ENCODE assay signal across 12 mouse cellular contexts in the genomic region with DNA sequence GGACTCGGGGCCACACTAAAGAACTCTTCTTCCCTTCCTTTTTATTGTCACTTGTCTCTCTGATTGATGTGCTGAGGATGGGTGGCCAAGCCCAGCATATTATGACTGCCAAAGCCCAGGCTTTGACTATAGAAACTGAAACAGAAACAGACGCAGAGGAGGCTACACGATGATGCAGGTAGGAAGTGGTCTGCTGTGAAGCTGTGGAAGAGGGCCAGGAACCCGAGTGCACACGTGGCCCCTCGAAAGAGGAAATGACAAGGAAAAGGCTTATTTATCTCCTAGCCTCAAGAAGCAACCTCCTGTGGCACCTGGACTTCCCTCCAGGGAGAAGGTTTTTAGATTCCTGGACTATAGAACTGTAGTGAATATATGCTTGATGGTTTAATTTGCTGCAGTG. TPM values are rescaled to one million over a fixed set of nuclear protein-coding genes. Genes with fewer than 3 reads are reported as not detected.
DNase-seq lines count a peak whose midpoint lies in the region; ATAC-seq and TF ChIP-seq lines count a peak whose summit lies in the region.
"Had no signal": no experiment of that assay in that cellular context is flagged by ENCODE, and none has a peak within 500 bp of the region (broad histone marks: within the 10 kb centered on the region; RNA-seq: fewer than 3 reads in every experiment).

No protein-coding gene starts in this region.

- H3K9ac ChIP-seq in liver, embryonic 15.5 days, result no peak overlapping the region
- no peak overlapping the region for H3K9ac ChIP-seq in heart, embryonic 11.5 days (ENCODE audit: low read depth, low read length)

- no peak for TF ChIP-seq CTCF in left cerebral cortex, adult 2 months (IDR thresholded peaks at IDR 0.05)

- ATAC-seq in liver, embryonic 15.5 days (ENCODE audit: insufficient read depth), result no peak
- no peak for ATAC-seq in heart, embryonic 11.5 days (replicated peaks; ENCODE audit: insufficient number of reproducible peaks, low FRiP score, low TSS enrichment)

- intact Hi-C loops in left cerebral cortex, adult 2 months (cut with DNase I), result no loop called here
- intact Hi-C loops in left cerebral cortex, postnatal 36 days (cut with DNase I), result no loop called here

- H3K36me3 ChIP-seq in liver, embryonic 15.5 days (replicated peaks), result no peaks in the 10 kb centered on the region
- H3K36me3 ChIP-seq in heart, embryonic 11.5 days (ENCODE audit: control insufficient read depth, insufficient read depth, low read length), result no peaks in the 10 kb centered on the region
- H3K36me3 ChIP-seq: embryonic facial prominence, embryonic 10.5 days; G1E had no signal

- peaks cover 7% of the 10 kb centered on the region for H3K4me1 ChIP-seq in liver, embryonic 15.5 days (replicated peaks)
- no peaks in the 10 kb centered on the region for H3K4me1 ChIP-seq in heart, embryonic 11.5 days (ENCODE audit: control insufficient read depth, insufficient read depth, low read length)

- peak; percentile 68 to 74 for DNase-seq in B cell, adult 2 months
- DNase-seq in MEL-GATA-1-ER (ENCODE audit: extremely low read depth, low read depth), result peak; percentile 80
- DNase-seq in spleen, postnatal 36 days (ENCODE audit: low spot score in 2 of 2), result peak; percentile 71 to 73
- DNase-seq in left cerebral cortex, adult 2 months (ENCODE audit: extremely low spot score in 1 of 2, low spot score in 2 of 2), result no peak
- no peak for DNase-seq in left cerebral cortex, postnatal 36 days (ENCODE audit: low spot score in 2 of 2)
- no peak for DNase-seq in urinary bladder, postnatal 14 days (ENCODE audit: low spot score)
- DNase-seq: adrenal gland, postnatal 10 days; cerebellum, adult 18-20 months had no signal

- WGBS in liver, embryonic 15.5 days (ENCODE audit: insufficient replicate concordance), result 21% methylated on average over 6 of the region's 6 CpGs
- 65% methylated on average over 6 of the region's 6 CpGs for WGBS in heart, embryonic 11.5 days (ENCODE audit: insufficient replicate concordance)

- H3K4me3 ChIP-seq in liver, embryonic 15.5 days (replicated peaks), result no peak overlapping the region
- no peak overlapping the region for H3K4me3 ChIP-seq in left cerebral cortex, adult 2 months
- no peak overlapping the region for H3K4me3 ChIP-seq in heart, embryonic 11.5 days (ENCODE audit: low read depth, low read length)
- H3K4me3 ChIP-seq: embryonic facial prominence, embryonic 10.5 days had no signal

- H3K4me2 ChIP-seq in liver, embryonic 15.5 days, result peak overlapping the region; percentile 15
- no peak overlapping the region for H3K4me2 ChIP-seq in heart, embryonic 11.5 days

- no peaks in the 10 kb centered on the region for H3K27me3 ChIP-seq in liver, embryonic 15.5 days
- no peaks in the 10 kb centered on the region for H3K27me3 ChIP-seq in heart, embryonic 11.5 days (ENCODE audit: control insufficient read depth, insufficient read depth, low read length)

- H3K27ac ChIP-seq in liver, embryonic 15.5 days (replicated peaks), result no peak overlapping the region
- H3K27ac ChIP-seq in left cerebral cortex, adult 2 months, result no peak overlapping the region
- H3K27ac ChIP-seq in heart, embryonic 11.5 days (ENCODE audit: low read depth, low read length), result no peak overlapping the region
- H3K27ac ChIP-seq: embryonic facial prominence, embryonic 10.5 days had no signal

- H3K9me3 ChIP-seq in liver, embryonic 15.5 days (replicated peaks), result no peaks in the 10 kb centered on the region
- H3K9me3 ChIP-seq in heart, embryonic 11.5 days (replicated peaks; ENCODE audit: control insufficient read depth, low read length), result no peaks in the 10 kb centered on the region
- H3K9me3 ChIP-seq: embryonic facial prominence, embryonic 10.5 days had no signal

RNA-seq across cellular contexts. Expression of gene Phgdh, which starts 8.3 kb away (rescaled TPM):
- polyA plus RNA-seq in liver, embryonic 15.5 days (2015; fragmentation: Nextera tagmentation; extraction: Ambion mirVana), result 208 and 233 TPM in 2 replicates
- 10 to 100 TPM; 52.5 to 52.7 TPM for total RNA-seq in left cerebral cortex, adult 2 months (2021)
- polyA plus RNA-seq in heart, embryonic 11.5 days (2014; fragmentation: Nextera tagmentation; extraction: Ambion mirVana), result 116 and 119 TPM in 2 replicates
- total RNA-seq in left cerebral cortex, postnatal 36 days (2021), result 10 to 100 TPM; 51.1 to 62.0 TPM
- total RNA-seq: G1E had no signal
- polyA plus RNA-seq: G1E had no signal

RNA-seq across cellular contexts. Expression of gene Zfp697, which starts 34.2 kb away (rescaled TPM):
- polyA plus RNA-seq in liver, embryonic 15.5 days (2015; fragmentation: Nextera tagmentation; extraction: Ambion mirVana), result 1.9 and 2.1 TPM in 2 replicates
- total RNA-seq in left cerebral cortex, adult 2 months (2021), result 10 to 100 TPM; 33.2 to 35.0 TPM
- 8.2 and 12.1 TPM in 2 replicates for polyA plus RNA-seq in heart, embryonic 11.5 days (2014; fragmentation: Nextera tagmentation; extraction: Ambion mirVana)
- 10 to 100 TPM; 32.1 to 38.1 TPM for total RNA-seq in left cerebral cortex, postnatal 36 days (2021)
- polyA plus RNA-seq: G1E had no signal

Comparison
In these comparisons a context has a peak if more than half of its experiments do, and no peak if none do; other contexts are left out.
1. DNase-seq: peak in B cell, adult 2 months (2 of 2), MEL-GATA-1-ER (single experiment) and spleen, postnatal 36 days (2 of 2); none in left cerebral cortex, adult 2 months (0 of 2), left cerebral cortex, postnatal 36 days (0 of 2) and urinary bladder, postnatal 14 days (single experiment).